Mouse (Mus musculus) CH12.LX (cell line): Measurements from ENCODE around the gene Phc1. TPM values are rescaled to one million over a fixed set of nuclear protein-coding genes. Genes with fewer than 3 reads are reported as not detected.

Experiments used
- DNase-seq: peaks from one replicate; pipeline ENCODE4 v3.0.0-alpha.2; 2013; ENCODE audit errors: extremely low read depth
- H3K27ac ChIP-seq: 2 replicates; pipeline ENCODE4 v1.5.1; 2012; ENCODE audit warnings: low read depth, mild to moderate bottlenecking, control low read depth, moderate library complexity; ENCODE audit not compliant: insufficient read depth
- H3K27me3 ChIP-seq: replicated peaks from 2 replicates; pipeline ENCODE3; 2012; ENCODE audit warnings: inconsistent platforms
- H3K36me3 ChIP-seq, 2 experiments: replicated peaks in 1 of 2; 2 replicates each; pipeline versions ENCODE3 to v1.6.1; 2012; ENCODE audit warnings: inconsistent platforms in 1 of 2, low read length in 1 of 2, mild to moderate bottlenecking in 1 of 2, mixed read lengths in 1 of 2, moderate library complexity in 1 of 2; ENCODE audit not compliant: control insufficient read depth in 1 of 2, insufficient read depth in 1 of 2
- H3K4me1 ChIP-seq, 2 experiments: 2 replicates each; pipeline ENCODE4 v1.6.1; 2012; ENCODE audit warnings: inconsistent platforms in 1 of 2, moderate library complexity in 1 of 2; ENCODE audit not compliant: insufficient read depth in 2 of 2, control insufficient read depth in 1 of 2
- H3K4me2 ChIP-seq: 2 replicates; pipeline ENCODE4 v1.6.1; 2012; ENCODE audit warnings: low read depth, mild to moderate bottlenecking, control low read depth; ENCODE audit not compliant: poor library complexity, insufficient read depth, severe bottlenecking
- H3K4me3 ChIP-seq, 3 experiments: fragments of 150-350 bp in 1 of 3; sonication (generic) in 1 of 3; replicated peaks in 1 of 3; 2 replicates each; pipeline versions ENCODE3 to v1.5.1; 2011 to 2012; ENCODE audit warnings: low read depth in 2 of 3, low read length in 2 of 3, mild to moderate bottlenecking in 2 of 3, moderate library complexity in 2 of 3, control low read depth in 1 of 3, improper control_type of control experiment in 1 of 3, inconsistent platforms in 1 of 3, mixed read lengths in 1 of 3; ENCODE audit not compliant: poor library complexity in 1 of 3
- H3K79me2 ChIP-seq: replicated peaks from 2 replicates; pipeline ENCODE4 v1.6.1; 2012; ENCODE audit warnings: mild to moderate bottlenecking, moderate library complexity; ENCODE audit not compliant: control insufficient read depth, poor library complexity, insufficient read depth, severe bottlenecking; ENCODE audit errors: extremely low read depth
- H3K9ac ChIP-seq: 2 replicates; pipeline ENCODE4 v1.6.1; 2012; ENCODE audit warnings: low read depth, mild to moderate bottlenecking, control low read depth, moderate library complexity; ENCODE audit not compliant: insufficient read depth
- H3K9me3 ChIP-seq: replicated peaks from 2 replicates; pipeline ENCODE3; 2012; ENCODE audit warnings: low read length, inconsistent platforms, mixed read lengths
- BHLHE40 ChIP-seq: IDR thresholded peaks from 2 replicates; pipeline ENCODE4 v1.6.1; 2011; ENCODE audit warnings: mild to moderate bottlenecking, low read depth, low read length, improper control_type of control experiment
- CTCF ChIP-seq, 2 experiments: IDR thresholded peaks in 1 of 2; conservative IDR thresholded peaks in 1 of 2; 2 replicates each; pipeline ENCODE4 v1.5.1; 2011 to 2012; ENCODE audit warnings: low read depth in 2 of 2, low read length in 2 of 2, improper control_type of control experiment in 1 of 2, inconsistent platforms in 1 of 2, mild to moderate bottlenecking in 1 of 2, moderate library complexity in 1 of 2
- ELF1 ChIP-seq: IDR thresholded peaks from 2 replicates; pipeline ENCODE4 v1.6.1; 2014; ENCODE audit warnings: low read depth, mild to moderate bottlenecking, inconsistent platforms, low read length, improper control_type of control experiment
- EP300 ChIP-seq: IDR thresholded peaks from 2 replicates; pipeline ENCODE4 v1.6.1; 2011; ENCODE audit warnings: low read length, improper control_type of control experiment
- ETS1 ChIP-seq: conservative IDR thresholded peaks from 2 replicates; pipeline ENCODE4 v1.6.1; 2012; ENCODE audit warnings: low read depth, mild to moderate bottlenecking, inconsistent platforms, low read length, improper control_type of control experiment, moderate library complexity
- HCFC1 ChIP-seq: IDR thresholded peaks from 2 replicates; pipeline ENCODE4 v1.6.1; 2012; ENCODE audit warnings: low read depth, mild to moderate bottlenecking, inconsistent platforms, low read length, improper control_type of control experiment
- JUND ChIP-seq: conservative IDR thresholded peaks from 2 replicates; pipeline ENCODE4 v1.6.1; 2011; ENCODE audit warnings: low read depth, low read length, improper control_type of control experiment
- KAT2A ChIP-seq: IDR thresholded peaks from 2 replicates; pipeline ENCODE4 v1.6.1; 2012; ENCODE audit warnings: low read length, improper control_type of control experiment, inconsistent platforms; ENCODE audit not compliant: insufficient replicate concordance
- MAX ChIP-seq: IDR thresholded peaks from 2 replicates; pipeline ENCODE4 v1.6.1; 2011; ENCODE audit warnings: low read length, improper control_type of control experiment
- MAZ ChIP-seq: IDR thresholded peaks from 2 replicates; pipeline ENCODE4 v1.6.1; 2012; ENCODE audit warnings: low read depth, mild to moderate bottlenecking, inconsistent platforms, low read length, improper control_type of control experiment, moderate library complexity
- MEF2A ChIP-seq: IDR thresholded peaks from 2 replicates; pipeline ENCODE4 v1.6.1; 2014; ENCODE audit warnings: low read depth, mild to moderate bottlenecking, inconsistent platforms, low read length, improper control_type of control experiment, borderline replicate concordance
- MYC ChIP-seq: IDR thresholded peaks from 2 replicates; pipeline ENCODE4 v1.6.1; 2011; ENCODE audit warnings: low read depth, mild to moderate bottlenecking, improper control_type of control experiment, low read length
- NRF1 ChIP-seq: IDR thresholded peaks from 2 replicates; pipeline ENCODE4 v1.6.1; 2014; ENCODE audit warnings: low read depth, mild to moderate bottlenecking, inconsistent platforms, low read length, improper control_type of control experiment, moderate library complexity
- POLR2AphosphoS2 ChIP-seq: IDR thresholded peaks from 2 replicates; pipeline ENCODE4 v1.6.1; 2011; ENCODE audit warnings: low read depth, low read length, improper control_type of control experiment
- RAD21 ChIP-seq: IDR thresholded peaks from 2 replicates; pipeline ENCODE4 v1.6.1; 2011; ENCODE audit warnings: low read depth, mild to moderate bottlenecking, low read length, improper control_type of control experiment, moderate library complexity
- SMC3 ChIP-seq: IDR thresholded peaks from 2 replicates; pipeline ENCODE4 v1.6.1; 2011; ENCODE audit warnings: low read depth, low read length, improper control_type of control experiment
- TBP ChIP-seq: conservative IDR thresholded peaks from 2 replicates; pipeline ENCODE4 v1.6.1; 2011; ENCODE audit warnings: low read depth, low read length, improper control_type of control experiment
- TCF12 ChIP-seq: IDR thresholded peaks from 2 replicates; pipeline ENCODE4 v1.6.1; 2014; ENCODE audit warnings: low read depth, mild to moderate bottlenecking, inconsistent platforms, low read length, improper control_type of control experiment
- USF1 ChIP-seq: IDR thresholded peaks from 2 replicates; pipeline ENCODE4 v1.6.1; 2014; ENCODE audit warnings: low read depth, mild to moderate bottlenecking, inconsistent platforms, low read length, improper control_type of control experiment
- USF2 ChIP-seq: conservative IDR thresholded peaks from 2 replicates; pipeline ENCODE4 v1.6.1; 2011; ENCODE audit warnings: low read depth, low read length, improper control_type of control experiment
- ZC3H11A ChIP-seq: IDR thresholded peaks from 2 replicates; pipeline ENCODE4 v1.6.1; 2012; ENCODE audit warnings: low read depth, mild to moderate bottlenecking, inconsistent platforms, low read length, improper control_type of control experiment
- ZKSCAN1 ChIP-seq: IDR thresholded peaks from 2 replicates; pipeline ENCODE4 v1.6.1; 2012; ENCODE audit warnings: low read depth, inconsistent platforms, low read length, improper control_type of control experiment, borderline replicate concordance
- ZNF384 ChIP-seq: IDR thresholded peaks from 2 replicates; pipeline ENCODE4 v1.6.1; 2012; ENCODE audit warnings: low read depth, low read length, improper control_type of control experiment, inconsistent platforms
- dilution Hi-C: fragments of 300-500 bp; cut with MboI; formaldehyde crosslinking; loops from 2 replicates; pipeline ENCODE4 v1.14.3; 2020; ENCODE audit warnings: low sequenced_read_pairs; ENCODE audit not compliant: extremely low pct_unique_long_range_greater_than_20kb, extremely low pct_ligation_motif_present
- in situ Hi-C: fragments of 300-500 bp; cut with MboI; formaldehyde crosslinking; loops from 3 replicates; pipeline ENCODE4 v1.14.3; 2019; ENCODE audit warnings: low sequenced_read_pairs, low pct_ligation_motif_present, low pct_unique_long_range_greater_than_20kb, mixed read lengths
- polyA plus RNA-seq: library from polyadenylated mRNA; unstranded; fragments of >175 nt; gene quantifications from 2 replicates; pipeline ENCODE4 v1.2.1, GENCODE M21; 2012; ENCODE audit warnings: low read depth; ENCODE audit not compliant: insufficient read length
- total RNA-seq, 2 experiments: library from RNA; depleted of rRNA; stranded (reverse); fragments of 300-350 nt in 1 of 2; fragments of >200 nt in 1 of 2; gene quantifications; 2 replicates each; pipeline ENCODE4 v1.2.3; 2012 to 2014

Phc1 gene
- total and polyA plus RNA-seq, 3 experiments: 2.9 to 13.8 (median 6.5) TPM

DNA sequence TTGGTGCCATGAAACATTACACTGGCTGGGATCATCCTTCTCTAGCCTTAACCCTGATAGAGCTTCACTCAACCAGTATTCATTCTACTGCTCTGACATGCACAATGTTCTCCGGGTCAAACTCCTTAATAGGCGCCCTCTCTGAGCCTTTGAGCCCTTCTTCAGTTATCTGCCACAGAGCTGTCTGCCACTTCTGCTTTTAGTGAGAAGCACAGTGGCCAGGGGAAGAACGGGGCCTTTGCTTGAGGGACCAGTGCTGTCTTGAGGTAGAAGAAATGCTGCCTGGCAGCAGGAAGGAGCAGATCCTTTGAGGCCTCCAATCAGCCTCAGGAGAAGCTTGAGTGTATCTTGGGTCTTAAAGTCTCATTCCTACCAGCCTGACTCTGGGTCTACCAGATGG, 27.9 kb upstream of the Phc1 start:
- no peak overlapping the region for H3K9ac ChIP-seq
- H3K36me3 ChIP-seq: no peaks in the 10 kb centered on the region
- no peaks in the 10 kb centered on the region for H3K27me3 ChIP-seq
- in situ Hi-C loops (no loop called here), dilution Hi-C loops (no loop called here)
- H3K27ac ChIP-seq: no peak overlapping the region
- no peaks in the 10 kb centered on the region for H3K79me2 ChIP-seq
- H3K9me3 ChIP-seq: peaks cover 3% of the 10 kb centered on the region
- no peak for DNase-seq
- TF ChIP-seq JUND (no peak), KAT2A (no peak), SMC3 (no peak), TBP (no peak), RAD21 (no peak), ELF1 (no peak), MYC (no peak), BHLHE40 (no peak)
- no peaks in the 10 kb centered on the region; a peak in 1 of 4 replicates for H3K4me1 ChIP-seq
- H3K4me2 ChIP-seq: no peak overlapping the region
- H3K4me3 ChIP-seq: no peak overlapping the region

DNA sequence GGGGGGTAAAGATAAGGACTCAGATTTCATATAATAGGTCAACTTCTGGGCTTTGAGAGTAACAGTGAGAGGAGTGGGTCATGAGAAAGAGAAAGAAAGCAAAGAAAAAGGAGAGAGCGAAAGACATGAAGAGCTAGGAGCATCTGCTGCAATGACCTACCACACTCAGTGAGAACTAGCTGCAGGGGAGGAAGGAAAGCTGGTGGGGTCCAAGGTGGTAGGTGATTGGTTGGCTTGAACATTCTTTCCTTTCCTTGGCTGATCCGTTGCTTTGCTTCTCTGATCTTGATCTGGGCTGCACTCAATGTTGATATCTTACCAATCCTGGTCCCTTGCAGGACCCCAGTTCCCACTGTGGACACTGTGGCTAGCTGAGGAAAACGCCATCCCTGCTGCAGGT, 26.6 kb upstream of the Phc1 start:
- Histone ChIP-seq H3K27ac (no peak overlapping the region), H3K27me3 (no peaks in the 10 kb centered on the region), H3K36me3 (no peaks in the 10 kb centered on the region), H3K9me3 (peaks cover 3% of the 10 kb centered on the region), H3K4me1 (no peaks in the 10 kb centered on the region; a peak in 1 of 4 replicates), H3K79me2 (no peaks in the 10 kb centered on the region), H3K9ac (no peak overlapping the region), H3K4me3 (no peak overlapping the region), H3K4me2 (no peak overlapping the region)
- no peak for DNase-seq
- dilution Hi-C loops: no loop called here
- in situ Hi-C loops: no loop called here
- TF ChIP-seq MAZ (no peak), TCF12 (no peak), ZC3H11A (no peak)

- H3K27ac ChIP-seq: no peak overlapping the region
- peaks cover 3% of the 10 kb centered on the region for H3K9me3 ChIP-seq
- no peak overlapping the region for H3K9ac ChIP-seq
- TF ChIP-seq USF1: no peak
- no peak for TF ChIP-seq USF2
- TF ChIP-seq ZNF384: no peak
- no peak for TF ChIP-seq CTCF (conservative IDR thresholded peaks at IDR 0.05 in 1 of 2, IDR thresholded peaks at IDR 0.05 in 1 of 2; ENCODE audit: low read depth in 2 of 2, low read length in 2 of 2)
- TF ChIP-seq TBP: no peak
- TF ChIP-seq EP300: no peak
- no peak for TF ChIP-seq MEF2A
- TF ChIP-seq ZC3H11A: no peak
- TF ChIP-seq MAX: no peak
- no peak for TF ChIP-seq RAD21
- no peak for TF ChIP-seq NRF1
- TF ChIP-seq HCFC1: no peak
- no peak for TF ChIP-seq MYC
- no peak for TF ChIP-seq POLR2AphosphoS2
- TF ChIP-seq ZKSCAN1: no peak
- no peak for TF ChIP-seq ETS1
- TF ChIP-seq, all 38 proteins: peak for 0
- Histone ChIP-seq H3K4me2 (no peak overlapping the region), H3K27me3 (no peaks in the 10 kb centered on the region), H3K36me3 (no peaks in the 10 kb centered on the region), H3K4me3 (no peak overlapping the region), H3K4me1 (no peaks in the 10 kb centered on the region; a peak in 1 of 4 replicates), H3K79me2 (no peaks in the 10 kb centered on the region)
- in situ Hi-C loops: no loop called here
- dilution Hi-C loops: no loop called here
- DNase-seq: no peak
Measured at GRCm38 (mm10) chr6:122366287-122366686, 25.9 kb upstream of the Phc1 start.
